Mouse (Mus musculus) stomach, postnatal 0 days (tissue): ENCODE results near the gene Abcc4. TPM values are rescaled to one million over a fixed set of nuclear protein-coding genes. Genes with fewer than 3 reads are reported as not detected.

ENCODE experiments used
- ATAC-seq: fragments of 200-750 bp; cut with Nextera tagmentation; 2 replicates; pipeline ENCODE4 v1.8.0; 2017; ENCODE audit not compliant: low FRiP score, low TSS enrichment
- DNase-seq: peaks from one replicate; pipeline ENCODE4 v3.0.0-alpha.2; 2016; ENCODE audit warnings: low spot score
- H3K27ac ChIP-seq: fragments of 300-500 bp; sonication (generic); replicated peaks from 2 replicates; pipeline ENCODE4 v1.5.1; 2014; ENCODE audit warnings: mild to moderate bottlenecking, control low read depth
- H3K27me3 ChIP-seq: fragments of 300-500 bp; sonication (generic); 2 replicates; pipeline ENCODE4 v1.6.1; 2014; ENCODE audit warnings: low read length; ENCODE audit not compliant: control insufficient read depth, insufficient read depth
- H3K36me3 ChIP-seq: fragments of 300-500 bp; sonication (generic); 2 replicates; pipeline ENCODE4 v1.6.1; 2014; ENCODE audit warnings: low read length, mixed read lengths; ENCODE audit not compliant: control insufficient read depth, insufficient read depth
- H3K4me1 ChIP-seq: fragments of 300-500 bp; sonication (generic); replicated peaks from 2 replicates; pipeline ENCODE4 v1.6.1; 2014; ENCODE audit warnings: antibody characterized with exemption; ENCODE audit not compliant: control insufficient read depth, insufficient read depth
- H3K4me2 ChIP-seq: fragments of 300-500 bp; sonication (generic); replicated peaks from 2 replicates; pipeline ENCODE4 v1.6.1; 2014; ENCODE audit warnings: low read depth, mild to moderate bottlenecking, control low read depth, moderate library complexity
- H3K4me3 ChIP-seq: fragments of 300-500 bp; sonication (generic); 2 replicates; pipeline ENCODE4 v1.5.1; 2014; ENCODE audit warnings: low read depth, low read length, control low read depth
- H3K9ac ChIP-seq: fragments of 300-500 bp; sonication (generic); 2 replicates; pipeline ENCODE4 v1.6.1; 2014; ENCODE audit warnings: mild to moderate bottlenecking, low read length, control low read depth, mixed read lengths
- H3K9me3 ChIP-seq: fragments of 300-500 bp; sonication (generic); 2 replicates; pipeline ENCODE4 v1.6.1; 2016; ENCODE audit warnings: low read length; ENCODE audit not compliant: control insufficient read depth
- CTCF ChIP-seq: IDR thresholded peaks from 2 replicates; pipeline ENCODE4 v1.5.1; 2016; ENCODE audit warnings: antibody characterized with exemption, low read depth, mild to moderate bottlenecking, moderate library complexity
- EP300 ChIP-seq: optimal IDR thresholded peaks from 2 replicates; pipeline ENCODE3; 2016; ENCODE audit warnings: antibody characterized with exemption
- WGBS: fragments of 180-500 bp; shearing (Covaris S2); extraction: QIAGEN DNeasy Blood & Tissue Kit; methylation state at CpG from one replicate; pipeline ENCODE4 v1.1.7; 2014; 5-methylcytosine and 5-hydroxymethylcytosine counted together
- polyA plus RNA-seq: library from polyadenylated mRNA; unstranded; fragments of >200 nt; fragmentation: Nextera tagmentation; extraction: Ambion mirVana; gene quantifications from 2 replicates; pipeline ENCODE4 v1.2.1, GENCODE M21; 2015

Abcc4 gene
- polyA plus RNA-seq, 1 experiment from 2014 or later: 1.9 TPM

- H3K27me3 ChIP-seq: no peaks in the 10 kb centered on the region
- 72% methylated on average over 8 of the region's 8 CpGs for WGBS
- peak; percentile 21; the same call in 1 of the 2 replicates for ATAC-seq
Measured at GRCm38 (mm10) chr14:118642140-118642539, 63.9 kb downstream of the Abcc4 start.

GRCm38 (mm10) chr14:118638447-118639275 is 67.4 kb downstream of the Abcc4 start:
- DNase-seq (no peak), ATAC-seq (no peak)
- Histone ChIP-seq H3K36me3 (no peaks in the 10 kb centered on the region), H3K9ac (no peak overlapping the region), H3K4me2 (no peak overlapping the region), H3K4me3 (no peak overlapping the region), H3K4me1 (no peaks in the 10 kb centered on the region), H3K9me3 (no peaks in the 10 kb centered on the region), H3K27me3 (no peaks in the 10 kb centered on the region), H3K27ac (no peak overlapping the region)
- TF ChIP-seq EP300 (no peak), CTCF (no peak)
- 63% methylated on average over 25 of the region's 25 CpGs for WGBS

More at GRCm38 (mm10) chr14:118642140-118642539, 63.9 kb downstream of the Abcc4 start:
- Histone ChIP-seq H3K4me3 (no peak overlapping the region), H3K4me1 (no peaks in the 10 kb centered on the region), H3K9me3 (no peaks in the 10 kb centered on the region), H3K27ac (no peak overlapping the region), H3K9ac (no peak overlapping the region), H3K4me2 (no peak overlapping the region), H3K36me3 (no peaks in the 10 kb centered on the region)
- TF ChIP-seq EP300 (no peak), CTCF (no peak)
- no peak for DNase-seq

GRCm38 (mm10) chr14:118635493-118636183 is 70.4 kb downstream of the Abcc4 start:
- DNase-seq (peak; percentile 65), ATAC-seq (peak; percentile 86)
- WGBS: 36% methylated on average over 15 of the region's 15 CpGs
- no peak overlapping the region for H3K4me3 ChIP-seq
- TF ChIP-seq CTCF (no peak), EP300 (no peak)
- 0 out of 2 replicates have a peak overlapping the region, but pooled peaks have one; percentile 4 for H3K27ac ChIP-seq
- H3K9me3 ChIP-seq: no peaks in the 10 kb centered on the region
- no peak overlapping the region for H3K4me2 ChIP-seq
- H3K27me3 ChIP-seq: no peaks in the 10 kb centered on the region
- no peaks in the 10 kb centered on the region for H3K4me1 ChIP-seq
- H3K9ac ChIP-seq: no peak overlapping the region
- H3K36me3 ChIP-seq: no peaks in the 10 kb centered on the region

GRCm38 (mm10) chr14:118629649-118630048 is 76.4 kb downstream of the Abcc4 start:
- Histone ChIP-seq H3K4me2 (no peak overlapping the region), H3K27me3 (no peaks in the 10 kb centered on the region), H3K4me1 (no peaks in the 10 kb centered on the region), H3K27ac (no peak overlapping the region), H3K9ac (no peak overlapping the region), H3K36me3 (no peaks in the 10 kb centered on the region), H3K4me3 (no peak overlapping the region), H3K9me3 (no peaks in the 10 kb centered on the region)
- TF ChIP-seq CTCF (no peak), EP300 (no peak)
- WGBS: 59% methylated on average over 8 of the region's 8 CpGs
- DNase-seq (no peak), ATAC-seq (no peak)

- Histone ChIP-seq H3K27ac (no peak overlapping the region), H3K36me3 (no peaks in the 10 kb centered on the region), H3K27me3 (no peaks in the 10 kb centered on the region), H3K9ac (no peak overlapping the region), H3K9me3 (no peaks in the 10 kb centered on the region), H3K4me3 (no peak overlapping the region), H3K4me1 (no peaks in the 10 kb centered on the region), H3K4me2 (no peak overlapping the region)
- TF ChIP-seq CTCF (no peak), EP300 (no peak)
- no peak for DNase-seq
- ATAC-seq: no peak
- WGBS: 53% methylated on average over 3 of the region's 3 CpGs
Measured at GRCm38 (mm10) chr14:118621449-118621789, 84.6 kb downstream of the Abcc4 start.
